Mouse (Mus musculus) midbrain, embryonic 12.5 days (tissue): ENCODE results near the gene Hps5. TPM values are rescaled to one million over a fixed set of nuclear protein-coding genes. Genes with fewer than 3 reads are reported as not detected.

Experiments
- ATAC-seq: fragments of 200-750 bp; cut with Nextera tagmentation; 2 replicates; pipeline ENCODE4 v1.8.0; 2017; ENCODE audit warnings: low read depth, moderate TSS enrichment, moderate library complexity; ENCODE audit not compliant: low FRiP score
- H3K27ac ChIP-seq: fragments of 300-500 bp; sonication (generic); replicated peaks from 2 replicates; pipeline ENCODE4 v1.5.1; 2016; ENCODE audit warnings: mild to moderate bottlenecking
- H3K27me3 ChIP-seq: fragments of 300-500 bp; sonication (generic); 2 replicates; pipeline ENCODE4 v1.6.1; 2016; ENCODE audit warnings: mild to moderate bottlenecking
- H3K36me3 ChIP-seq: fragments of 300-500 bp; sonication (generic); 2 replicates; pipeline ENCODE4 v1.6.1; 2016
- H3K4me1 ChIP-seq: fragments of 300-500 bp; sonication (generic); 2 replicates; pipeline ENCODE4 v1.6.1; 2016
- H3K4me2 ChIP-seq: fragments of 300-500 bp; sonication (generic); replicated peaks from 2 replicates; pipeline ENCODE4 v1.6.1; 2016; ENCODE audit warnings: mild to moderate bottlenecking, moderate library complexity
- H3K4me3 ChIP-seq: fragments of 300-500 bp; sonication (generic); 2 replicates; pipeline ENCODE4 v1.5.1; 2016; ENCODE audit warnings: mild to moderate bottlenecking
- H3K9ac ChIP-seq: fragments of 300-500 bp; sonication (generic); replicated peaks from 2 replicates; pipeline ENCODE4 v1.6.1; 2016; ENCODE audit warnings: mild to moderate bottlenecking, moderate library complexity
- H3K9me3 ChIP-seq: fragments of 300-500 bp; sonication (generic); 2 replicates; pipeline ENCODE4 v1.6.1; 2016; ENCODE audit warnings: mild to moderate bottlenecking
- WGBS: fragments of 180-500 bp; shearing (Covaris S2); methylation state at CpG from one replicate; pipeline ENCODE4 v1.1.7; 2016; 5-methylcytosine and 5-hydroxymethylcytosine counted together
- polyA plus RNA-seq: library from polyadenylated mRNA; unstranded; fragments of >200 nt; fragmentation: Nextera tagmentation; extraction: Ambion mirVana; gene quantifications from 2 replicates; pipeline ENCODE4 v1.2.1, GENCODE M21; 2016

Hps5 gene
- polyA plus RNA-seq, 1 experiment from 2014 or later, result 24.9 TPM

- no peak overlapping the region for H3K9ac ChIP-seq
- WGBS, result 91% methylated on average over 4 of the region's 4 CpGs
- no peaks in the 10 kb centered on the region for H3K4me1 ChIP-seq
- H3K27me3 ChIP-seq, result no peaks in the 10 kb centered on the region
- H3K9me3 ChIP-seq, result no peaks in the 10 kb centered on the region
- ATAC-seq, result no peak
- peaks cover 82% of the 10 kb centered on the region for H3K36me3 ChIP-seq
- H3K4me2 ChIP-seq, result no peak overlapping the region
- no peak overlapping the region for H3K27ac ChIP-seq
- no peak overlapping the region for H3K4me3 ChIP-seq
Observed at GRCm38 (mm10) chr7:46814012-46814411, 18.1 kb upstream of the Hps5 start.

GRCm38 (mm10) chr7:46810325-46810724 lies 14.5 kb upstream of the Hps5 start:
- peaks cover 74% of the 10 kb centered on the region for H3K36me3 ChIP-seq
- no peak for ATAC-seq
- no peaks in the 10 kb centered on the region for H3K27me3 ChIP-seq
- 96% methylated on average over 6 of the region's 6 CpGs for WGBS
- no peaks in the 10 kb centered on the region for H3K9me3 ChIP-seq
- H3K4me2 ChIP-seq, result no peak overlapping the region
- no peak overlapping the region for H3K4me3 ChIP-seq
- H3K4me1 ChIP-seq, result no peaks in the 10 kb centered on the region
- no peak overlapping the region for H3K27ac ChIP-seq
- H3K9ac ChIP-seq, result no peak overlapping the region

- 63% methylated on average over 6 of the region's 6 CpGs for WGBS
- H3K27ac ChIP-seq, result no peak overlapping the region
- H3K4me2 ChIP-seq, result peak overlapping the region; percentile 99
- peaks cover 22% of the 10 kb centered on the region for H3K36me3 ChIP-seq
- H3K4me1 ChIP-seq, result peaks cover 24% of the 10 kb centered on the region
- no peak for ATAC-seq
- H3K9ac ChIP-seq, result peak overlapping the region; percentile 90
- H3K9me3 ChIP-seq, result no peaks in the 10 kb centered on the region
- no peaks in the 10 kb centered on the region for H3K27me3 ChIP-seq
- peak overlapping the region; percentile 93 for H3K4me3 ChIP-seq
Observed at GRCm38 (mm10) chr7:46796779-46797178, 915 bp upstream of the Hps5 start.

GRCm38 (mm10) chr7:46796206-46796679 lies 379 bp upstream of the Hps5 start:
- Histone ChIP-seq H3K27me3 (no peaks in the 10 kb centered on the region), H3K36me3 (peaks cover 18% of the 10 kb centered on the region), H3K4me1 (peaks cover 24% of the 10 kb centered on the region), H3K9me3 (no peaks in the 10 kb centered on the region), H3K4me2 (peak overlapping the region; percentile 99), H3K4me3 (peak overlapping the region; percentile 93), H3K9ac (peak overlapping the region; percentile 90), H3K27ac (peak overlapping the region; percentile 79; the same call in 1 of the 2 replicates)
- WGBS, result under 1% methylated on average over 31 of the region's 31 CpGs
- no peak; the same call in 1 of the 2 replicates for ATAC-seq

GRCm38 (mm10) chr7:46793871-46794270 lies 2.0 kb downstream of the Hps5 start:
- Histone ChIP-seq H3K36me3 (peaks cover 16% of the 10 kb centered on the region), H3K27me3 (no peaks in the 10 kb centered on the region), H3K4me1 (peaks cover 24% of the 10 kb centered on the region), H3K4me3 (no peak overlapping the region), H3K4me2 (no peak overlapping the region), H3K9ac (no peak overlapping the region), H3K9me3 (no peaks in the 10 kb centered on the region), H3K27ac (no peak overlapping the region)
- 89% methylated on average over 4 of the region's 4 CpGs for WGBS
- no peak for ATAC-seq

- Histone ChIP-seq H3K9ac (no peak overlapping the region), H3K4me2 (no peak overlapping the region), H3K4me3 (no peak overlapping the region), H3K4me1 (0 out of 2 replicates have a peak, but pooled peaks cover 5% of the 10 kb centered on the region), H3K27ac (no peak overlapping the region), H3K36me3 (peaks cover 47% of the 10 kb centered on the region), H3K27me3 (no peaks in the 10 kb centered on the region), H3K9me3 (no peaks in the 10 kb centered on the region)
- 87% methylated on average over 5 of the region's 5 CpGs for WGBS
- ATAC-seq, result no peak
Observed at GRCm38 (mm10) chr7:46789177-46789849, 6.6 kb downstream of the Hps5 start.

GRCm38 (mm10) chr7:46770706-46771105 lies 25.2 kb downstream of the Hps5 start:
- no peaks in the 10 kb centered on the region for H3K4me1 ChIP-seq
- no peaks in the 10 kb centered on the region for H3K9me3 ChIP-seq
- no peak overlapping the region for H3K4me2 ChIP-seq
- no peaks in the 10 kb centered on the region for H3K27me3 ChIP-seq
- no peak overlapping the region for H3K27ac ChIP-seq
- peaks cover 79% of the 10 kb centered on the region for H3K36me3 ChIP-seq
- no peak for ATAC-seq
- H3K9ac ChIP-seq, result no peak overlapping the region
- 68% methylated on average over 4 of the region's 4 CpGs for WGBS
- no peak overlapping the region for H3K4me3 ChIP-seq

- 93% methylated on average over 7 of the region's 7 CpGs for WGBS
- H3K27me3 ChIP-seq, result no peaks in the 10 kb centered on the region
- no peaks in the 10 kb centered on the region for H3K9me3 ChIP-seq
- H3K27ac ChIP-seq, result no peak overlapping the region
- peaks cover 71% of the 10 kb centered on the region for H3K36me3 ChIP-seq
- no peak overlapping the region for H3K9ac ChIP-seq
- no peak overlapping the region for H3K4me2 ChIP-seq
- H3K4me3 ChIP-seq, result no peak overlapping the region
- H3K4me1 ChIP-seq, result no peaks in the 10 kb centered on the region
- no peak for ATAC-seq
Observed at GRCm38 (mm10) chr7:46768451-46768850, 27.4 kb downstream of the Hps5 start.

- H3K27ac ChIP-seq, result no peak overlapping the region
- H3K27me3 ChIP-seq, result no peaks in the 10 kb centered on the region
- no peak overlapping the region for H3K4me3 ChIP-seq
- H3K4me2 ChIP-seq, result no peak overlapping the region
- peaks cover 71% of the 10 kb centered on the region for H3K36me3 ChIP-seq
- no peak for ATAC-seq
- H3K9ac ChIP-seq, result no peak overlapping the region
- no peaks in the 10 kb centered on the region for H3K9me3 ChIP-seq
- H3K4me1 ChIP-seq, result no peaks in the 10 kb centered on the region
Observed at GRCm38 (mm10) chr7:46767371-46767770, 28.5 kb downstream of the Hps5 start.

- WGBS, result 60% methylated on average over 8 of the region's 8 CpGs
- Histone ChIP-seq H3K36me3 (peaks cover 80% of the 10 kb centered on the region), H3K4me3 (no peak overlapping the region), H3K27me3 (no peaks in the 10 kb centered on the region), H3K9ac (no peak overlapping the region), H3K4me2 (no peak overlapping the region), H3K27ac (no peak overlapping the region), H3K4me1 (no peaks in the 10 kb centered on the region), H3K9me3 (no peaks in the 10 kb centered on the region)
- ATAC-seq, result no peak
Observed at GRCm38 (mm10) chr7:46764672-46765071, 31.2 kb downstream of the Hps5 start.

- Histone ChIP-seq H3K36me3 (peaks cover 71% of the 10 kb centered on the region), H3K4me2 (no peak overlapping the region), H3K4me1 (no peaks in the 10 kb centered on the region), H3K9me3 (no peaks in the 10 kb centered on the region), H3K4me3 (no peak overlapping the region), H3K27me3 (no peaks in the 10 kb centered on the region), H3K9ac (no peak overlapping the region), H3K27ac (no peak overlapping the region)
- WGBS, result 94% methylated on average over 5 of the region's 5 CpGs
- ATAC-seq, result no peak
Observed at GRCm38 (mm10) chr7:46762601-46763000, 33.3 kb downstream of the Hps5 start.

- 71% methylated on average over 11 of the region's 11 CpGs for WGBS
- no peak overlapping the region for H3K27ac ChIP-seq
- ATAC-seq, result no peak
- peaks cover 59% of the 10 kb centered on the region for H3K36me3 ChIP-seq
- H3K9ac ChIP-seq, result no peak overlapping the region
- H3K4me3 ChIP-seq, result no peak overlapping the region
- no peaks in the 10 kb centered on the region for H3K9me3 ChIP-seq
- no peaks in the 10 kb centered on the region for H3K4me1 ChIP-seq
- no peaks in the 10 kb centered on the region for H3K27me3 ChIP-seq
- H3K4me2 ChIP-seq, result no peak overlapping the region
Observed at GRCm38 (mm10) chr7:46761049-46761795, 34.6 kb downstream of the Hps5 start.
